Mouse (Mus musculus) liver, embryonic 15.5 days (tissue): ENCODE data around the gene B3glct. TPM values are rescaled to one million over a fixed set of nuclear protein-coding genes. Genes with fewer than 3 reads are reported as not detected.

Experiments used
- polyA plus RNA-seq: library from polyadenylated mRNA; unstranded; fragments of >200 nt; fragmentation: Nextera tagmentation; extraction: Ambion mirVana; gene quantifications from 2 replicates; pipeline ENCODE4 v1.2.1, GENCODE M21; 2015

The B3glct gene
- polyA plus RNA-seq, 1 experiment from 2014 or later = 3.7 TPM

Other genes with a start within 250 kb of the B3glct start
- gene Tex26, start 238.6 kb upstream of the B3glct start, polyA plus RNA-seq = 0.17 TPM in 1 of 2 replicates, not detected in the other
- gene Wdr95, start 149.6 kb upstream of the B3glct start, polyA plus RNA-seq = not detected in 2 replicates
- gene Hsph1, start 41.9 kb upstream of the B3glct start, polyA plus RNA-seq = 24.5 and 25.4 TPM in 2 replicates